Mouse (Mus musculus): ENCODE measurements around the gene Nit2. TPM values are rescaled to one million over a fixed set of nuclear protein-coding genes. Genes with fewer than 3 reads are reported as not detected.

Nit2 gene
- total RNA-seq (2012; rRNA removed) (32.2 and 33.6 TPM in 2 replicates), polyA plus RNA-seq (2012; ENCODE audit: insufficient read depth in 1 of 2, insufficient read length in 2 of 2, low read depth in 1 of 2, low replicate concordance in 2 of 2, missing spikeins in 1 of 2) (10 to 100 TPM in 1 of 2 experiments, not detected in 1; 38.9 TPM)

DNA sequence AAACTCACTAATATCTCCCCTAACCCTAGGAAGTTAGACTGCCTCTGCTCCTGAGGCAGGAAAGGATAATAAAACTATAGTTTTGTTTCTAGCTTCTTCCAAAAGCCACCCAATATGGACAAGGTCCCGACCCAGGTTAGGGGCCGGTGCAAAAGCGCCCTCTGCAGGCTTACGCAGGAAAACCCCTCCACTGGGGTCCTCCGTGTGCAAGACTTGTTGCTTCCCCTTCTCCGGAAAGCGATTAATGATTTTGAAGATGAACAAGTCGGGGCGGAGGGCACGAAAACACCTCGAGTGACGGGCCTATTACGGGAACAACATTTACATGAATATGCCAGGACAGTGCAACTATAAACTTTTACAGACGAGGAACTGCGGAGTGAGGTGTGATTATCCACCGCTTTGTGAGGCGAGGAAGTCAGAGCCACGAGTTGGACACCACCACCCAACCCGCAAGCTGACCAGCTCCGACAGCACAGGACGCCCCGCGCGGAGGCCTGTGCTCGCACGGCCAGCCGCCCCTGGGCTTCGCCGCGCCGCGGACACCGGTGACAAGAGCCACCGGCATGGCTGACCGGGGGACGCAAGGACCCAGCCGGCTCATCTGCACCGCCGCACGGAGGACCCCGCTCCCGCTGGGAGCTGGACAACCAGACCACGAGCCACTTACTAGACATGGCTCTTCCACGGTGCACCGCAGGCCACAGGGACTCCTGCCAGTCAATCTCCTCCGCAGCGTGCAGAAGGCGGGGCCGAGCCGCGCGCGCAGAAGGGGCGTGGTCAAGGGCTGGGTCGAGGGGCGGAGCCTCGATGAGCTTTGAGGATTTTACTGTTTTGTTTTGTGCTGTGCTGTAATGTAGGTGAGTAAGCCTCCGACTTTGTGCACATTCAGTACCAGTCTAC, at the start of gene Nit2:
Gene Nit2 (minus strand): TSS at position 731 of the 903 bp plus-strand sequence.
- Histone ChIP-seq H3K4me1 (ENCODE audit: control insufficient read depth in 1 of 2, insufficient read depth in 2 of 2, low read length in 2 of 2) (peaks cover 5 to 7% of the 10 kb centered on the region in 2 experiments; a peak in 3 of 4 replicates), H3K27me3 (ENCODE audit: control insufficient read depth in 1 of 2, insufficient read depth in 2 of 2, low read length in 2 of 2) (no peaks in the 10 kb centered on the region), H3K9ac (ENCODE audit: control insufficient read depth, low read depth, low read length, poor library complexity, severe bottlenecking) (peak within 1 kb of the TSS; percentile 76), H3K27ac (ENCODE audit: control insufficient read depth, low read depth, low read length) (peak within 1 kb of the TSS; percentile 61), H3K9me3 (replicated peaks; ENCODE audit: insufficient read depth, low read length) (no peaks in the 10 kb centered on the region), H3K4me3 (ENCODE audit: control insufficient read depth in 1 of 2, insufficient read depth in 1 of 2, low read depth in 2 of 2, low read length in 2 of 2) (peak within 1 kb of the TSS; percentile 78 to 80), H3K79me2 (ENCODE audit: control insufficient read depth, insufficient read depth, low read length, poor library complexity) (no peaks in the 10 kb centered on the region; the same call in 1 of the 2 replicates), H3K36me3 (ENCODE audit: control insufficient read depth in 1 of 2, insufficient read depth in 2 of 2, low read length in 2 of 2) (peaks cover 2 to 8% of the 10 kb centered on the region in 2 experiments; a peak in 3 of 4 replicates)
- TF ChIP-seq KAT2A (conservative IDR thresholded peaks at IDR 0.05; ENCODE audit: low read depth, low read length) (no peak; the same call in 1 of the 2 replicates), ZMIZ1 (IDR thresholded peaks at IDR 0.05; ENCODE audit: low read depth, low read length) (peak; percentile 85), MEF2A (IDR thresholded peaks at IDR 0.05; ENCODE audit: extremely low read depth, insufficient replicate concordance, low read depth, low read length, poor library complexity, severe bottlenecking) (no peak), HCFC1 (IDR thresholded peaks at IDR 0.05; ENCODE audit: low read depth, low read length) (peak; percentile 42), MYB (IDR thresholded peaks at IDR 0.05; ENCODE audit: low read depth, low read length) (no peak), TCF12 (IDR thresholded peaks at IDR 0.05; ENCODE audit: low read depth, low read length) (peak; percentile 41; the same call in 1 of the 2 replicates), GABPA (IDR thresholded peaks at IDR 0.05; ENCODE audit: low read depth, low read length) (no peak), TBP (IDR thresholded peaks at IDR 0.05; ENCODE audit: low read depth, low read length) (peak; percentile 51), USF2 (IDR thresholded peaks at IDR 0.05; ENCODE audit: borderline replicate concordance in 1 of 2, insufficient read depth in 1 of 2, low read depth in 1 of 2, low read length in 2 of 2) (no peak), RAD21 (IDR thresholded peaks at IDR 0.05; ENCODE audit: low read depth, low read length) (peak; percentile 76), ETS1 (IDR thresholded peaks at IDR 0.05; ENCODE audit: low read depth, low read length) (peak; percentile 30; the same call in 1 of the 2 replicates), CHD2 (IDR thresholded peaks at IDR 0.05; ENCODE audit: low read length) (no peak), JUND (IDR thresholded peaks at IDR 0.05; ENCODE audit: low read depth, low read length) (no peak), POLR2A (IDR thresholded peaks at IDR 0.05; ENCODE audit: control insufficient read depth in 1 of 2, insufficient read depth in 1 of 2, low read depth in 1 of 2, low read length in 2 of 2, poor library complexity in 1 of 2) (peak; percentile 75 to 94; a peak in 3 of 4 replicates), POLR2AphosphoS2 (IDR thresholded peaks at IDR 0.05; ENCODE audit: low read length) (peak; percentile 86), MAX (IDR thresholded peaks at IDR 0.05; ENCODE audit: low read length) (peak; percentile 75), SIN3A (IDR thresholded peaks at IDR 0.05; ENCODE audit: low read length) (peak; percentile 61), MYC (IDR thresholded peaks at IDR 0.05; ENCODE audit: low read depth, low read length) (peak; percentile 47; the same call in 1 of the 2 replicates), MAZ (IDR thresholded peaks at IDR 0.05; ENCODE audit: low read depth, low read length) (0 out of 2 replicates have a peak, but pooled peaks have one; percentile 30), ZKSCAN1 (IDR thresholded peaks at IDR 0.05; ENCODE audit: low read depth, low read length) (0 out of 2 replicates have a peak, but pooled peaks have one; percentile 25), NRF1 (IDR thresholded peaks at IDR 0.05; ENCODE audit: insufficient read depth, low read depth, low read length, poor library complexity, severe bottlenecking) (peak; percentile 75), MXI1 (IDR thresholded peaks at IDR 0.05; ENCODE audit: low read depth, low read length) (peak; percentile 86), SMC3 (IDR thresholded peaks at IDR 0.05; ENCODE audit: low read depth, low read length) (peak; percentile 74), NELFE (IDR thresholded peaks at IDR 0.05; ENCODE audit: low read depth, low read length) (peak; percentile 90), CHD1 (IDR thresholded peaks at IDR 0.05; ENCODE audit: low read depth, low read length) (0 out of 2 replicates have a peak, but pooled peaks have one; percentile 61), TAL1 (IDR thresholded peaks at IDR 0.05; ENCODE audit: low read length) (no peak), EP300 (IDR thresholded peaks at IDR 0.05; ENCODE audit: low read depth in 1 of 2, low read length in 2 of 2) (peak in 1 of 2 experiments; percentile 9; a peak in 1 of 4 replicates), UBTF (IDR thresholded peaks at IDR 0.05; ENCODE audit: borderline replicate concordance, insufficient read depth, low read depth, low read length) (0 out of 2 replicates have a peak, but pooled peaks have one; percentile 62), ZC3H11A (IDR thresholded peaks at IDR 0.05; ENCODE audit: low read depth, low read length) (peak; percentile 45; the same call in 1 of the 2 replicates), CTCF (IDR thresholded peaks at IDR 0.05 in 2 of 3, conservative IDR thresholded peaks at IDR 0.05 in 1 of 3; ENCODE audit: control insufficient read depth in 1 of 3, insufficient read depth in 1 of 3, low read depth in 2 of 3, low read length in 3 of 3, poor library complexity in 1 of 3, severe bottlenecking in 1 of 3) (peak; percentile 87 to 95 (median 89))
- DNase-seq (ENCODE audit: low read depth, low spot score): peak; percentile 93
